ENCODE assay signal across 10 mouse cellular contexts in the genomic region with DNA sequence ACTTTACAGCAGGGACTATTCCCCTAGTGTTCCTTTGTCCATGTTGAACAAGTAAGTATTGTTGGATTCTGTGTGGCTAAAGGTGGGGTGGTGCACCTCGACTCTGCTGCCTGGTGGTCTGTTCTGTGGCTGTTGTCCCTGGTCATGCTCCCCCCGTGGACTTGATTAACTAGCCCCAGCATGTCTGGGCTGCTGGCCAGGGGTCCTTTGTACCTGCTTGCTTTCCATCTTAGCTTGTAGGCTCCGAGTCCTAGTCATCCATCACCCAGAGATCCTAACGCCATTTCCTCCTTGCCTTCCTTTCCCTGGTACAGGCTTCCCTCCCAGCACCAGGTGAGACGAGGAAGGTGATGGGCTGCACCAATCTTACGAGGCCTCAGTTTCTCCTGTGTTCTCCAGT. TPM values are rescaled to one million over a fixed set of nuclear protein-coding genes. Genes with fewer than 3 reads are reported as not detected.
A peak's percentile ranks its signal among the peaks of the same experiment; 100 is the strongest.
DNase-seq lines count a peak whose midpoint lies in the region; ATAC-seq lines count a peak whose summit lies in the region.
"Had no signal": no experiment of that assay in that cellular context is flagged by ENCODE, and none has a peak within 500 bp of the region (broad histone marks: within the 10 kb centered on the region; RNA-seq: fewer than 3 reads in every experiment).

No protein-coding gene starts in this region.

- intact Hi-C loops in heart, postnatal 25 days (cut with DNase I), result no loop called here
- intact Hi-C loops in heart, postnatal 10 days (cut with DNase I), result loop anchor here (10.0 kb wide), 1 partner anchor 217 kb away; no protein-coding TSS in a partner anchor
- intact Hi-C loops in left cerebral cortex, postnatal 36 days (cut with DNase I), result loop anchor here (5.0 to 10.0 kb wide), 3 partner anchors 90 to 613 kb away; partner anchors contain the start of gene St8sia2

- H3K27me3 ChIP-seq in heart, embryonic 12.5 days (replicated peaks), result peaks cover 37% of the 10 kb centered on the region
- H3K27me3 ChIP-seq in embryonic facial prominence, embryonic 10.5 days (replicated peaks; ENCODE audit: low read depth, poor library complexity, severe bottlenecking), result peaks cover 50% of the 10 kb centered on the region
- H3K27me3 ChIP-seq in limb, embryonic 15.5 days, result peaks cover 28% of the 10 kb centered on the region

- no peak overlapping the region for H3K27ac ChIP-seq in heart, embryonic 12.5 days (ENCODE audit: poor library complexity, severe bottlenecking)
- H3K27ac ChIP-seq in embryonic facial prominence, embryonic 10.5 days (replicated peaks), result peak overlapping the region; percentile 48; the same call in 1 of the 2 replicates
- no peak overlapping the region for H3K27ac ChIP-seq in limb, embryonic 15.5 days

- no peak for ATAC-seq in heart, embryonic 12.5 days (ENCODE audit: insufficient number of reproducible peaks, low FRiP score)
- ATAC-seq in limb, embryonic 15.5 days (ENCODE audit: insufficient number of reproducible peaks, low FRiP score, low TSS enrichment, low read depth), result no peak
- ATAC-seq: CD4-positive, CD25-positive, alpha-beta regulatory T cell, adult 4 months had no signal

- no peak overlapping the region for H3K9ac ChIP-seq in heart, embryonic 12.5 days
- H3K9ac ChIP-seq in limb, embryonic 15.5 days, result no peak overlapping the region

- H3K4me1 ChIP-seq in heart, embryonic 12.5 days (replicated peaks), result peaks cover 38% of the 10 kb centered on the region
- H3K4me1 ChIP-seq in embryonic facial prominence, embryonic 10.5 days, result peaks cover 26% of the 10 kb centered on the region
- peaks cover 26% of the 10 kb centered on the region for H3K4me1 ChIP-seq in limb, embryonic 15.5 days

- H3K36me3 ChIP-seq in heart, embryonic 12.5 days, result no peaks in the 10 kb centered on the region
- H3K36me3 ChIP-seq in embryonic facial prominence, embryonic 10.5 days (replicated peaks), result no peaks in the 10 kb centered on the region
- H3K36me3 ChIP-seq in limb, embryonic 15.5 days, result no peaks in the 10 kb centered on the region

- no peak for DNase-seq in heart, postnatal 25 days (ENCODE audit: low spot score)
- no peak for DNase-seq in embryonic facial prominence, embryonic 10.5 days (ENCODE audit: low spot score)
- DNase-seq in heart, postnatal 10 days, result peak; percentile 46 to 50
- DNase-seq in adrenal gland, adult 8-10 months, result no peak
- no peak for DNase-seq in left cerebral cortex, postnatal 36 days (ENCODE audit: low spot score in 2 of 2)
- DNase-seq in spleen, postnatal 14 days (ENCODE audit: low spot score in 2 of 2), result no peak

- peak overlapping the region; percentile 63; the same call in 1 of the 2 replicates for H3K4me3 ChIP-seq in heart, embryonic 12.5 days
- peak overlapping the region; percentile 78; the same call in 1 of the 2 replicates for H3K4me3 ChIP-seq in embryonic facial prominence, embryonic 10.5 days
- peak overlapping the region; percentile 67 for H3K4me3 ChIP-seq in limb, embryonic 15.5 days
- H3K4me3 ChIP-seq: myocyte had no signal

- H3K4me2 ChIP-seq in heart, embryonic 12.5 days, result peak overlapping the region; percentile 100
- peak overlapping the region; percentile 99 for H3K4me2 ChIP-seq in limb, embryonic 15.5 days

- WGBS in heart, embryonic 12.5 days, result 74% methylated on average over 6 of the region's 6 CpGs
- WGBS in embryonic facial prominence, embryonic 10.5 days, result 81% methylated on average over 6 of the region's 6 CpGs
- 40% methylated on average over 6 of the region's 6 CpGs for WGBS in limb, embryonic 15.5 days

- no peaks in the 10 kb centered on the region for H3K9me3 ChIP-seq in heart, embryonic 12.5 days (replicated peaks)
- no peaks in the 10 kb centered on the region for H3K9me3 ChIP-seq in embryonic facial prominence, embryonic 10.5 days
- no peaks in the 10 kb centered on the region for H3K9me3 ChIP-seq in limb, embryonic 15.5 days

RNA-seq across cellular contexts. Expression of gene Fam174b, which starts 1.7 kb away (rescaled TPM):
- polyA plus RNA-seq in heart, embryonic 12.5 days (2016; fragmentation: Nextera tagmentation; extraction: Ambion mirVana), result 46.8 and 51.4 TPM in 2 replicates
- total RNA-seq in heart, postnatal 25 days (2021), result 100 to 1,000 TPM; 173 to 176 TPM
- polyA plus RNA-seq in embryonic facial prominence, embryonic 10.5 days (2016; fragmentation: Nextera tagmentation; extraction: Ambion mirVana), result 20.2 and 24.5 TPM in 2 replicates
- total RNA-seq in heart, postnatal 10 days (2021), result 100 to 1,000 TPM; 123 to 153 TPM
- polyA plus RNA-seq in limb, embryonic 15.5 days (2015; fragmentation: Nextera tagmentation; extraction: Ambion mirVana), result 37.5 and 40.9 TPM in 2 replicates
- total RNA-seq in adrenal gland, adult 8-10 months (2022), result 10 to 100 TPM; 13.3 to 15.8 (median 14.3) TPM
- total RNA-seq in left cerebral cortex, postnatal 36 days (2021), result 10 to 100 TPM; 36.0 to 36.1 TPM
- polyA plus RNA-seq: myocyte had no signal

Comparison
In these comparisons a context has a peak if more than half of its experiments do, and no peak if none do; other contexts are left out.
1. DNase-seq: peak in heart, postnatal 10 days (2 of 2); none in heart, postnatal 25 days (single experiment), embryonic facial prominence, embryonic 10.5 days (single experiment), adrenal gland, adult 8-10 months (single experiment), left cerebral cortex, postnatal 36 days (0 of 2) and spleen, postnatal 14 days (0 of 2).
2. Peak in every context shown above with its lines, with median percentiles within 50 percentile points of each other: H3K4me3 ChIP-seq.